Mouse (Mus musculus) hindbrain, embryonic 13.5 days (tissue): ENCODE data around the gene Klrb1b. TPM values are rescaled to one million over a fixed set of nuclear protein-coding genes. Genes with fewer than 3 reads are reported as not detected.
"Not testable (repeated sequence)": the region's sequence is repeated elsewhere in the genome, so short reads cannot be mapped to it uniquely, and the experiment has no call there.

ENCODE experiments used
- ATAC-seq: fragments of 200-750 bp; cut with Nextera tagmentation; 2 replicates; pipeline ENCODE4 v1.8.0; 2017; ENCODE audit warnings: moderate TSS enrichment; ENCODE audit not compliant: low FRiP score
- H3K27ac ChIP-seq: fragments of 300-500 bp; sonication (generic); 2 replicates; pipeline ENCODE4 v1.5.1; 2015; ENCODE audit warnings: inconsistent platforms, mild to moderate bottlenecking, moderate library complexity
- H3K27me3 ChIP-seq: fragments of 300-500 bp; sonication (generic); 2 replicates; pipeline ENCODE4 v1.6.1; 2015; ENCODE audit warnings: mild to moderate bottlenecking, inconsistent platforms
- H3K36me3 ChIP-seq: fragments of 300-500 bp; sonication (generic); 2 replicates; pipeline ENCODE4 v1.6.1; 2015; ENCODE audit warnings: mild to moderate bottlenecking, inconsistent platforms
- H3K4me1 ChIP-seq: fragments of 300-500 bp; sonication (generic); replicated peaks from 2 replicates; pipeline ENCODE4 v1.6.1; 2015; ENCODE audit warnings: inconsistent platforms
- H3K4me2 ChIP-seq: fragments of 300-500 bp; sonication (generic); 2 replicates; pipeline ENCODE4 v1.6.1; 2015; ENCODE audit warnings: inconsistent platforms, mild to moderate bottlenecking, moderate library complexity
- H3K4me3 ChIP-seq: fragments of 300-500 bp; sonication (generic); 2 replicates; pipeline ENCODE4 v1.5.1; 2015; ENCODE audit warnings: mild to moderate bottlenecking, inconsistent platforms
- H3K9ac ChIP-seq: fragments of 300-500 bp; sonication (generic); 2 replicates; pipeline ENCODE4 v1.6.1; 2015; ENCODE audit warnings: mild to moderate bottlenecking, inconsistent platforms
- H3K9me3 ChIP-seq: fragments of 300-500 bp; sonication (generic); 2 replicates; pipeline ENCODE4 v1.6.1; 2016; ENCODE audit warnings: inconsistent platforms
- WGBS: fragments of 180-500 bp; shearing (Covaris S2); methylation state at CpG from one replicate; pipeline ENCODE4 v1.1.7; 2015; 5-methylcytosine and 5-hydroxymethylcytosine counted together
- polyA plus RNA-seq: library from polyadenylated mRNA; unstranded; fragments of >200 nt; fragmentation: Nextera tagmentation; extraction: Ambion mirVana; gene quantifications from 2 replicates; pipeline ENCODE4 v1.2.1, GENCODE M21; 2015

The Klrb1b gene
- polyA plus RNA-seq, 1 experiment from 2014 or later, result not detected

- not testable (repeated sequence) for H3K4me3 ChIP-seq, H3K4me2 ChIP-seq, H3K36me3 ChIP-seq, H3K9me3 ChIP-seq, H3K9ac ChIP-seq, H3K4me1 ChIP-seq, H3K27me3 ChIP-seq
- 67% methylated on average over 7 of the region's 7 CpGs for WGBS
- 0 out of 2 replicates have a peak overlapping the region, but pooled peaks have one; percentile 60 for H3K27ac ChIP-seq
- peak; percentile 22; the same call in 1 of the 2 replicates for ATAC-seq
These were observed 21.1 kb downstream of the Klrb1b start for GRCm38 (mm10) chr6:128804823-128805640.

DNA sequence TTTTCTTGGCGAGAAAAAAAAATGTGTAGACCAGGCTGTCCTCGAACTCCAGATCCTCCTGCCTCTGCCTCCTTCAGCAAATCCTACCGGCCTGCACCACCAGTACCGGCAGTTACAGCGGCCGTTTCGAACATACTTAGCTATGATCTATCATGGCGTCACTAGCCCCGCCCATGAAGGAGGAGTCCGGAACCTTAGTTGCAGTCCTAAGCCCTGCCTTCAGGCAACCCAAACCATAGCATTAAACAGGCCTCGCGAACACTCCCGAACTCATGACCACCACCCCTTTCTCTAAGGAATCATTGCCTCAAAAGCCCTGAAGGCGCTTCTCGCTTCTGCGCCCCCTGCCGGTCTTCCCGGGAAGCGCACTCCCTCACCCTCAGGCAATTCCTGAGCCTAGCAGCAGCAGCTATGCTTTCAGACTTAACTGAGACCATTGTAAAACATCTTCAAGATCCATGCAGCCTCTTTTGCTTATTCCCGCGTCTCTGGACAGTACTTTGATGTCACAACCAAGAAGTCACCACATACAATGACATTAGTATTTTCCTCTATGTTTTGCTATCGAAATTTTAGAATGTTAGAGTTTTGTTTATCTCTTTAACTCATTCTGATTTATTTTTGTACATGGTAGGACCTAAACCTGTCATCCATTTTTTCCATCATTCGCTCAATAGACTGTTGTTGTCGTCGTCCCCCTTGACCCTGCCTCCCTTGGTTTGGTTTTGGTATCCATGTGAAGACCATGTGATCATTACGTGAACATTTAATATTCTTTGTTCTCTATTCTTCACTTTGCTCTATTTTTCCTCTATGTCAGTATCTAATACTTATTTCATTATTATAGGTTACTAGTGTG is 22.9 kb downstream of the Klrb1b start:
- peak overlapping the region; percentile 45 for H3K4me3 ChIP-seq
- peak; percentile 91 for ATAC-seq
- peaks cover 2% of the 10 kb centered on the region; the same call in 1 of the 2 replicates for H3K4me1 ChIP-seq
- 6% methylated on average over 26 of the region's 26 CpGs for WGBS
- no peaks in the 10 kb centered on the region for H3K36me3 ChIP-seq
- H3K9me3 ChIP-seq, result no peaks in the 10 kb centered on the region
- H3K4me2 ChIP-seq, result peak overlapping the region; percentile 55
- no peaks in the 10 kb centered on the region for H3K27me3 ChIP-seq
- H3K9ac ChIP-seq, result peak overlapping the region; percentile 70
- H3K27ac ChIP-seq, result peak overlapping the region; percentile 88

DNA sequence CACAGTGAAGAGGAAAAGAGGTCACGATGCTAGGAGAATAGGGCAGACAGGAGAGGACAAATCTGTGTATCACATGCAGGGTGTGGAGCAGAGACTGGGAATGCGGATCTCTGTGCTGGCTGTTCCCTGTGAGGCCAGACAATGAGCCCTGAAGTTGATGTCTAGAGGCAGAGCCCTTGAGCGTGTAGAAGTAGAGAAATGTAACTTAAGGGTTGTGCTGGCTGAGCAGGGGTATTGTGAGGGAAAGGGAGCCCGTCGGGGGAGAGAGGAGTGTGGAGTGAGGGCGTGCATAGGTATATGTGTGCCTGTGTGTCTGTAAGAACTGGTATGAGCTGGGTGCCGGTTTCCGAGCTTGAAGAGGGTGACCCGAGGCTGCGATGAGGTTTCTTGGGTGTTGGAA is 23.6 kb downstream of the Klrb1b start:
- Histone ChIP-seq H3K4me2 (peak overlapping the region; percentile 55), H3K36me3 (no peaks in the 10 kb centered on the region), H3K9ac (peak overlapping the region; percentile 70), H3K4me3 (peak overlapping the region; percentile 45), H3K27ac (peak overlapping the region; percentile 88), H3K9me3 (no peaks in the 10 kb centered on the region), H3K27me3 (no peaks in the 10 kb centered on the region), H3K4me1 (peaks cover 9% of the 10 kb centered on the region)
- ATAC-seq, result peak; percentile 57
- WGBS, result 14% methylated on average over 10 of the region's 10 CpGs

DNA sequence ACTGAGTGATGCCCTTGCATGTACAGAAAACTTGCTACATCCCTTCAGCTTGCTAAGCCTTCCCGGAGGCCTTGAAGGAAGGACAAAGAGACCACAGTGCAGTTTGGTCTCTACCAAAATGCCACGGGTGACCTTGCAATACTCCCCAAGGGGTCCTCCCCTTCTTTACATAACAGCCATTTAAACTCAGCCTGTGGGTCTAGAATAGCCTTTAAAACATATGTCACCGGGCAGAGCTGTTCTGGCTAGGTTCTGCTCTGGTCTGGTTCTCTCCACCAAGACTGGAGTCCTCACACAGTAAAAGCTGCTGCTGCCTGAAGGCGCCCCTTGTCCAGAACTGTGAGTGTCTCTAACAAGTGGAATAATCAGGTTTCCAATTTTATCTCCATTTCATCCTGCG is 25.4 kb downstream of the Klrb1b start:
- H3K9ac ChIP-seq, H3K4me2 ChIP-seq, H3K27ac ChIP-seq, H3K36me3 ChIP-seq, H3K9me3 ChIP-seq, ATAC-seq, H3K27me3 ChIP-seq, H3K4me3 ChIP-seq: not testable (repeated sequence)
- peaks cover 11% of the 10 kb centered on the region for H3K4me1 ChIP-seq
- 88% methylated on average over 5 of the region's 5 CpGs for WGBS

DNA sequence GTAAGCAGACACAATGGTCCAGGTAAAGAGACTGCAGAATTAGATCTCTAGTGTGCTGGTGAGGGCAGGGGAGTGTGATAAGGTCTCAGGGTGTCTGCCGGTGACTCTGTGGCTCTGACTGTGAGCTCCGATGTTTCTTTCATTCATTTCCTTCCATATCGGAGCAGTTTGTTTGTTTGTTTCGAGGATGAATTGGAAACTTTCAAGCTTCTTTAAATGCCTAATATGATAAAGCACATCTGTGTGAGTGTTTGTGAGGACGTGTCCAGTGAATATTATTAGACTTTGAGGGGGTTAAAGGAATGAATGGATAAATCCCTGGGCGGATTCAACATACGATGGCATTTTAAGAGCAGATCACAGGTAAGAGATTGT is 26.2 kb downstream of the Klrb1b start:
- H3K27me3 ChIP-seq, result no peaks in the 10 kb centered on the region
- peak overlapping the region; percentile 66 for H3K9ac ChIP-seq
- H3K27ac ChIP-seq, result peak overlapping the region; percentile 88
- WGBS, result 21% methylated on average over 7 of the region's 7 CpGs
- H3K4me1 ChIP-seq, result peaks cover 11% of the 10 kb centered on the region
- ATAC-seq, result no peak
- no peaks in the 10 kb centered on the region for H3K36me3 ChIP-seq
- no peaks in the 10 kb centered on the region for H3K9me3 ChIP-seq
- H3K4me2 ChIP-seq, result peak overlapping the region; percentile 50
- peak overlapping the region; percentile 60 for H3K4me3 ChIP-seq

DNA sequence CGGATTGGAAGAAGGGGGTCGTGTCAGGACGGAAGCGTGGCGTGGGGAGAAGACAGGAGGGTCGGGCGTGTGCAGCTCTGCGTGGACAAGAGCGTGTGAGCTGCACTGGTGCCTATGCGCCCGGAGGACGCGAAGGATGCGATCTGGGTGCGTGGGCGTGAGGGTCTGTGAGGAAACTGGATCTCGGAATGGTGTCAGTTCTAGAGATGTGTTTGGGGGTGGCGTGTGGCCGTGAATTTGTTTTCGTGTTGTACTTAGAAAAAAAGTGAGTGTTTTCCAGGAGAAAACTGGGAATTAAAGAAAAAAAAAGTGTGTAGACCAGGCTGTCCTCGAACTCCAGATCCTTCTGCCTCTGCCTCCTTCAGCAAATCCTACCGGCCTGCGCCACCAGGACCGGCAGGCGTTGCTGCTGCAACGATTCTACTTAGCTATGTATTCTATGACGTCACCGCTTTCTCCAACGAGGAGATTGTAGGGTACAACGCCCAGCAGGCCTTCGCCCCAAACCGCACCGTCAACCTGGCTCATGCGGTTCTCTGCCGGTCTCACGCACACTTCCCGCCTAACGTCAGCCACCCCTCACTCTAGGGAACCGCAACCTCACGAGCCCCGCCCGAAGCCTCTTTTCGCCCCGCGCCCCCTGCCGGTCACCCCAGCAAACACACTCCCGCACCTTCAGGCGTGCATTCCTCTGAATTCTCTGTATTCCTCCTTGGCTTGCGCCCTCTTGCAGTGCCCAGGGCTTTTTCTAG is 26.8 kb downstream of the Klrb1b start:
- peak; percentile 81 for ATAC-seq
- peak overlapping the region; percentile 75 for H3K9ac ChIP-seq
- not testable (repeated sequence) for H3K9me3 ChIP-seq, H3K36me3 ChIP-seq, H3K27me3 ChIP-seq
- peak overlapping the region; percentile 88 for H3K27ac ChIP-seq
- peaks cover 11% of the 10 kb centered on the region for H3K4me1 ChIP-seq
- H3K4me2 ChIP-seq, result peak overlapping the region; percentile 59
- H3K4me3 ChIP-seq, result peak overlapping the region; percentile 60
- WGBS, result under 1% methylated on average over 49 of the region's 49 CpGs

GRCm38 (mm10) chr6:128798772-128799143 is 27.4 kb downstream of the Klrb1b start:
- 0% methylated on average over 20 of the region's 20 CpGs for WGBS
- Histone ChIP-seq H3K27ac (peak overlapping the region; percentile 88), H3K4me2 (peak overlapping the region; percentile 59), H3K4me1 (peaks cover 11% of the 10 kb centered on the region), H3K4me3 (peak overlapping the region; percentile 60), H3K9ac (peak overlapping the region; percentile 75)
- peak; percentile 46; the same call in 1 of the 2 replicates for ATAC-seq
- not testable (repeated sequence) for H3K9me3 ChIP-seq, H3K27me3 ChIP-seq, H3K36me3 ChIP-seq

DNA sequence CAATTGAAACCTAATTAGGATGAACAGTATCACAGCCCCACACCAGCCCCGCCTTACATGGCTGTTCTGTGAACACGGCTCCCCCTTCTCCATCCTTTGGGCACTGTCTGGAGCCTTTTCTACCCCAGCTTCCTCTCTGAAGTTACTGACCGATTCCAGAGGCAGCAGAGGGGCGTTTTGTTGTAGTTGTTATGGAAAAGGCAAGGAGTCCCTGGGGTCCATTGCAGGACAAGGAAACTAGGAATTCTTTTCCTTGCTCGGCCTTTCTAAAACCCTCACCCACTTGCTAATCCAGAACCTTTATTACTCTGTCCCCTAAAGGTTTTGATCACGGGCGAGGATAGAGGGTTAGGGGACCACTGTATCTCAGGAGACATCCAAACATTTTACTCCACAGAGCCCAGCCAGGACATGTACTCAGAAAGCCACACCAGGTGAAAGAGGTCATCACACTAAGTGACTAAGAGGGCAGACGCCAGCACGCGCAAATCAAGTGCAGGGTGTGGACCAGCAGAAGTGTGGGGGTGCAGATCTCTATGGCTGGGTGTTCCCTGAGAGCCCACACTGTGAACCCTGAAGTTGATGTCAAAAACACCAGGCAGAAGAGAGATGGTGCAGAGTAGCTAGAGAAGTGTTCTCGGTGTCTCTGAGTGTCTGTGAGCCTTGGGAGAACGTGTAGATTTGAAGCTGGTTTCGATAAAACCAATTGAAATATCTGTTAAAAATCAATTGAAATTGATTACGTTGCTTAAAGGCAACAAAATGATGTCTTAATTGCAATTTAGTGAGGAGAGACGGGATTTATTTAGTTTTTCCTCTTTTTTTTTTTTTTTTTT is 28.0 kb downstream of the Klrb1b start:
- peaks cover 11% of the 10 kb centered on the region for H3K4me1 ChIP-seq
- no peaks in the 10 kb centered on the region for H3K27me3 ChIP-seq
- H3K27ac ChIP-seq, result peak overlapping the region; percentile 41
- no peaks in the 10 kb centered on the region for H3K36me3 ChIP-seq
- WGBS, result 10% methylated on average over 15 of the region's 15 CpGs
- peak overlapping the region; percentile 59 for H3K4me2 ChIP-seq
- H3K9me3 ChIP-seq, result no peaks in the 10 kb centered on the region
- no peak for ATAC-seq
- peak overlapping the region; percentile 61 for H3K9ac ChIP-seq
- peak overlapping the region; percentile 60 for H3K4me3 ChIP-seq

DNA sequence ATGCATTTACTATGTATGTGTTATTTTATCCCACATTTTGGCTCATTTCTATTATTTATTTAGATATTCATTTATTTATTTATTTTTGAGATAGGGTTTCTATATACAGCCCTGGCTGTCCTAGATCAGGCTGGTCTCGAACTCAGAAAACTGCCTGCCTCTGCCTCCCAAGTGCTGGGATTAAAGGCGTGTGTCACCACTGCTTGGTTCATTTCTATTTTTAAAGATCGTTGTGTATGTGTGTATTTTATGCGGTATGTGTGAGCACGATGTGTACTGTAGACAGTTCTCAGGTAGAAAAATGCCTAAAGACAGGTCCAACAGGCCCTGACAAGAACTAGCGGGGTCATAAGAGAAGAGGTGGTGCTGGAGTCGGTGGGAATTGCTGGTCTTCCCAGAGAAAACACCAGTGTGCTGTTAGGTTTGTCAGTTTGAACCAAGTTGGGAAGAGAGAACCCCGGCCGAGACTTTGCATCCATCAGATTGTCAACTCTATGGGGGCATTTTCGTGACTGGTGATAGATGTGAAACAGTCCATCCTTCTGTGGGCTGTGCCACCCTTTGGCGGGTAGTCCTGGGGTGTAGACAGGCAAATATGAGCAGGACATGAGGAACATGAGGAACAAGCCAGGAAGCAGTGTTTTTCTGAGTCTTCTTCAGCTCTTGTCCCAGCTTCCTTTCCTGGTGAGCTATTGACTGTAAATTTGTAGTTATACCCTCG is 28.8 kb downstream of the Klrb1b start:
- peaks cover 11% of the 10 kb centered on the region for H3K4me1 ChIP-seq
- H3K36me3 ChIP-seq, result no peaks in the 10 kb centered on the region
- no peaks in the 10 kb centered on the region for H3K27me3 ChIP-seq
- H3K9me3 ChIP-seq, result no peaks in the 10 kb centered on the region
- peak overlapping the region; percentile 59 for H3K4me2 ChIP-seq
- peak overlapping the region; percentile 60; the same call in 1 of the 2 replicates for H3K4me3 ChIP-seq
- H3K9ac ChIP-seq, result peak overlapping the region; percentile 61; the same call in 1 of the 2 replicates
- H3K27ac ChIP-seq, result no peak overlapping the region
- 83% methylated on average over 12 of the region's 12 CpGs for WGBS
- ATAC-seq, result no peak

DNA sequence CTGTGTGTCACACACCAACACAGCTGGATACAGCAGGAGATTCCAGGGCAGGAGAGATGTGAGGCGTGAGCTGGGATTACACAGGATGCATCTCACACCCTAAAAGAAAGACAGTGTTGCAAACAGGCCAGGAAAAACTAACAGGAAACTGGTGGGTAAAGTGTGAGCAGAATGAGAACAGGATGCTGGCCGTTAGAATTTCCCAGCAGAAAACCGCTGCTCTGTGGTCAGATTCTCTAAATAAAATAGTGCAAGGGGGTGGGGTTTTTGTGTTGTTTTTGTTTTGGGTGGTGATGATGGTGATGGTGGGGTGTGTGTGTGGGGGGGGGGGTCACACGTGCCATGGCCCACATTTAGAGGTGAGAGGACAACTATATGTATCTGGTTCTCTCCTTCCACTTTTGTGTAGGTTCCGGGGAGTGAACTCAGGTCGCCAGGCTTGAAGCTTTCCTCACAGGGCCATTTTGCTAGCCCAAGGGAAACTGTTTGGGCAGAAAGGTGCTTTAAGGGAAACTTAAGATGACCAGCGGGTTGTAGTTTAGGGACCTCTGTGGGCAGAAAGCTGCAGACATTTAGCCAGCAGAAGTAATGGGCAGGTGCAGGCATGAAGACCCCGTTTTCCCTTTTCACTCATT is 29.7 kb downstream of the Klrb1b start:
- Histone ChIP-seq H3K27me3 (no peaks in the 10 kb centered on the region), H3K4me1 (peaks cover 11% of the 10 kb centered on the region), H3K9me3 (no peaks in the 10 kb centered on the region), H3K36me3 (no peaks in the 10 kb centered on the region), H3K4me2 (no peak overlapping the region), H3K4me3 (no peak overlapping the region), H3K27ac (no peak overlapping the region), H3K9ac (no peak overlapping the region)
- ATAC-seq, result no peak
- WGBS, result 75% methylated on average over 8 of the region's 8 CpGs
